Mouse (Mus musculus) T-helper 1 cell (primary cell): ENCODE measurements around the gene Smim24.

ENCODE experiments used
- in situ Hi-C: fragments of 300-600 bp; cut with MboI, MseI; formaldehyde crosslinking; loops from one replicate; pipeline ENCODE4 v1.15.1; 2025; ENCODE audit warnings: high pct_unique_total_duplicates

The Smim24 gene

DNA sequence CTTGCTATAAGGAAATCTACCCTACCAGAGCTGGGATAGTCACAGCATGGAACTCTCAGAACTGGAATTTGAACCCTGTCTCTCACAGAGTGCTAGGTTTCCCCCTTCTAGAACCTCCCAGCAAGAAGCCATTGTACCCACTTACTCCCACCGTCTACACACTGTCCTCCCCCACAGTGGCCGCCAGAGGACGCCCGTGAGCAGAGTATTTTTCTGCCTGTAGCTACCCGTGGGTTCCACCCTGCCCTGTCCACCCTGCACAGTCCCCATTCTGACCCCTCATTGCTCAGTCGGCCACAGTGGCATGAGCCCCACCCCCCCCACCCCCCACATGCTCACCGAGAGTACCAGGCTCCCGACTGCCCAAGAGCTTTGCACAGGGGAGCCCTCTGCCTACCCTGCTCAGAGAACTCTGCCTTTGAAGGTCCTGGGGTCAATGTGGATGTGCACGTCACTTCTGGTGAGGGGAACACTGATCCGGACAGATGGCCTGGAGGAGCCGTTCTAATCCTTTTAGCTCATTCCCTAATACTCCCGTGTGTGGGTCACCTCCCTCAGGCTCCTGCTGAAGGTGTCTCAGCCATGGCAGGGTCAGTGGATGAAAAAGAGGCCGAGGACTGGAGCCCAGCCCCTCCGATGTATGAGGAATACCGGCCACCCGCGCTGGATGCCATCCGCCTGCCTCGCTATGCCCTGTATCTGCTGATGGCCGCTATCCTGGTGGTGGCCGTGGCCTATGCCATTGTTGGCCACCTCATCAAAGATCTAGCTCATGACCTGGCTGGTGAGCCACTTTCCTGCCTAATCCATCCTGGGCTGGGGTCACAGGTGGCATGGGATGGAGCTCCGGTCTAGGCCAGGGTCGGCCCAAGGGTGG lies 2.8 kb upstream of the Smim24 start:
- in situ Hi-C loops: loop anchor here (5.0 to 10.0 kb wide), 2 partner anchors 65 to 142 kb away; partner anchors contain the start of gene Nfic

DNA sequence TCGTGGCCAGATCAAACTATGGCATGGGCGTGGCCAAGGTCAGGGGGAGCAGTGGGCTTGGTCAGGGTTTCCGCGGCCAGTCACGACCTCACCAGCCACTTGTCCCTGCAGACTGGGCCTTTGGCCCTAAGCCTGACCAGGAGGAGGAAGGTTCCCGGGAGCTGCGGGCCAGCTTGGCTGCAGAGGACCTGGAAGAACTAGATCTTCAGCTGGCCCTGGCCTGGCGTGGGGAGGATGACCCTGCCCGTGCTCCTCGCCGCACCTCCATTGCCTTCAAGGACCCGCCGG lies 2.2 kb upstream of the Smim24 start:
- in situ Hi-C loops: loop anchor here (5.0 to 10.0 kb wide), 2 partner anchors 64 to 142 kb away; partner anchors contain the start of gene Nfic

DNA sequence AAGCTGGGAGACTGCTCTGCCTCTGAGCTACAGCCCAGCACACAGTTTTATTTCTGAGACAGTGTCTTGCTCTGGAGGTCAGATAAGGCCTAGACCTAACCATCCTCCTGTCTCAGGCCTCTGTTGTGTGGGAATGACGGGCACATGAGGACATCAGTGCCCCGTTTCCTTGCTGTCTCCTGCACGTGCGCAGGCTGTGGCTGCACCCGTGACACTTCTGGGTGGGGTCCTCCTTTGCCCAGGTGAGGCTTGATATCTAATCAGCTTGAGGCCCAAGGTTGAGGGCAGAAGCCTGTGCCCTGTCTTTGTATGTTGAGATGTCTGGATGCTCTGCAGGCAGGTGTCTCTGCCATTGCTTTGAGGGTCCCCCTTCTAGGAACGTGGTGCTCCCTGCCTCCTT lies 581 bp upstream of the Smim24 start:
- in situ Hi-C loops: loop anchor here (5.0 to 10.0 kb wide), 2 partner anchors 63 to 140 kb away; partner anchors contain the start of gene Nfic

DNA sequence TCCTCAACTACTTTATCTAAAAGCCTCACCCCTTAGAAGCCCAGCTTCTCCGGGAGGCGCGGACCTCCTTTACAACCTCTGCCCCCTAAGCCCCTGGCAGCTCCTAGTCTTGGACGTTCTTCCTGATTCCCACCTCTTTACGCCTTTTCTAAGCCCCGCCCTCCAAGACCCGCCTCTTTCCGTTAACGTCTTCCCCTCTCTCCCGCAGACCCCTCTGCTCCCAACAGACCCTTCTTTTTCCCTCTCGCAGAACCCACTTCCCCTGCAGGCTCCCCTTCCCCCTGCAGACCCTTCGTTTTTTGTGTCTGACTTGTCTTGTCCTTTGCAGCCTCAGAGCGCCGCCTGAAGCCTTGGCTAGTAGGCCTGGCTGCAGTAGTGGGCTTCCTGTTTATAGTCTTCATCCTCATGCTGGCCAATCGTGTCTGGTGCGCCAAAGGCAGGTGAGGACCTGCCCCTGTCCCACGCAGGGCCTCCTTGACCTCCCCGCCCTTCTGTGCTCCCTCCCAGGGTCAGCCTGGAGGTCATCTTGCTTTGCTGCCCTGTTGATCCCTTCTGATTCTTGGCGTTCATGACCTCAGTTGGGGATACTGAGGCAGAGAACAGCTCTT lies 709 bp downstream of the Smim24 start:
- in situ Hi-C loops: loop anchor here (5.0 to 10.0 kb wide), 2 partner anchors 61 to 139 kb away; partner anchors contain the start of gene Nfic

DNA sequence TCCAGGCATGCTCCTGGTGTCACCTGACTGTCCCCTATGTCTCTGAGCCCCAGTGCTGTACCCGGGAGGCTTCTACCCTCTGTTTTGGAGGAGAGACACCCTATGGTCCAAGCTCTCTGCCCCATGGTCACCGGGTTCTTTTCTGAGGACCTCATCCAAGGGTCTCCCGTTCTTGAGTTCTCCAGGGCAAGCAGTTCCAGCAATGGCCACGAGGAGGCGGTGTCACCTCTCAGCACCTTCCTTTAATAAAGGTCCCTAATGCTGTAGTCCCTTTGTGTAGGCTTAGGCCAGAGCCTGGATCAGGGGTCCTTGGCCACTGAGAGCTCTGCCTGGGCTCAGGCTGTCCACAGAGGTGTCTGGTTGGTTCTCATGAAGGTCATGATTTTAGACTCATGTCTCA lies 2.3 kb downstream of the Smim24 start:
- in situ Hi-C loops: loop anchor here (10.0 kb wide), 1 partner anchor 60 kb away; the partner anchor contains the start of gene Nfic

- in situ Hi-C loops: loop anchor here (10.0 kb wide), 1 partner anchor 59 kb away; the partner anchor contains the start of gene Nfic
Observed at GRCm38 (mm10) chr10:81395865-81396264, 3.0 kb downstream of the Smim24 start.

DNA sequence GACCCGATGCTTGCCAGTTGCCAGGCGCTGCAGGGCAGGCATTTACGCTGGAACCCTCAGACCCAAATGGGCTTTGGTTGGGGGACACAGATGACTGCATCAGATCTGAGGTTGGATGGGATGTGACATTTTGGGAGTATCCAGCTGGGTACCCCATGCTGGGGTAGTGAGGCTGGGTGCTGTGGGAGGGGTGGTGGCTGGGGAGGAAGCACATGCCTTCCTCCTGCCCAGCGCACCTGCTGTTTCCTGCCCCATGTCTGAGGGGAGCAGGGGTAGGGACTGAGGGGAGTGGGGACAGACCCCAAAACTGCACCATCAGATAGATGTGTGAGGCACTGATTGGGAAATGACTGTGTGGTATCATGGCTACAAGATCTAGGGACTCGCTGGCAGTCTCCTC lies 3.9 kb downstream of the Smim24 start:
- in situ Hi-C loops: loop anchor here (10.0 kb wide), 1 partner anchor 58 kb away; the partner anchor contains the start of gene Nfic

- in situ Hi-C loops: loop anchor here (10.0 kb wide), 1 partner anchor 56 kb away; the partner anchor contains the start of gene Nfic
Observed at GRCm38 (mm10) chr10:81399296-81399695, 6.4 kb downstream of the Smim24 start.

DNA sequence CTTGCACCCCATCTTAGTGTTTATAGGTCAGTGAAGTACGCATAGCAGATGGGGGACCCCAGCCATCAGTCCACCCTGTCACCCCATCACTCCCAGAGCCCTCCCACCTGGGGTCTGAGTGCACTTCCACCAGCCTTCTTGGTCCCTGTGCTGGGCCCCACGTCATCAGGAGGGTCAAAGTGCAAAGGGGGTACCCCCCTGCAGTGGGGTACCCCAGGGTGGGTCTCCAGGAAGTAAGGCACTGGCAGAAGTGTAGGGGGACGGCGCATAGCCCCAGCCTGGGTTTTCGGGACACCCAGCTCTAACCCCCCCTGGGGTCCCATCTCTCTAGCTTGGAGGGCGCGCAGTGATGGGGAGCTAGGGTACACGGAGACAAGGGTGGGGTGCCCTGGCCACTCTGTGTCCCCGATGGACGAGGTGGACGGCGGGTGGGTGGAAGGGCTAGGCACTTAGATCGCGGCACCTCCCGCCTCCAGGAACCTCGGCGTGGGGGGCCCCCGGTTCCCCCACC lies 7.0 kb downstream of the Smim24 start:
- in situ Hi-C loops: loop anchor here (10.0 kb wide), 1 partner anchor 55 kb away; the partner anchor contains the start of gene Nfic

DNA sequence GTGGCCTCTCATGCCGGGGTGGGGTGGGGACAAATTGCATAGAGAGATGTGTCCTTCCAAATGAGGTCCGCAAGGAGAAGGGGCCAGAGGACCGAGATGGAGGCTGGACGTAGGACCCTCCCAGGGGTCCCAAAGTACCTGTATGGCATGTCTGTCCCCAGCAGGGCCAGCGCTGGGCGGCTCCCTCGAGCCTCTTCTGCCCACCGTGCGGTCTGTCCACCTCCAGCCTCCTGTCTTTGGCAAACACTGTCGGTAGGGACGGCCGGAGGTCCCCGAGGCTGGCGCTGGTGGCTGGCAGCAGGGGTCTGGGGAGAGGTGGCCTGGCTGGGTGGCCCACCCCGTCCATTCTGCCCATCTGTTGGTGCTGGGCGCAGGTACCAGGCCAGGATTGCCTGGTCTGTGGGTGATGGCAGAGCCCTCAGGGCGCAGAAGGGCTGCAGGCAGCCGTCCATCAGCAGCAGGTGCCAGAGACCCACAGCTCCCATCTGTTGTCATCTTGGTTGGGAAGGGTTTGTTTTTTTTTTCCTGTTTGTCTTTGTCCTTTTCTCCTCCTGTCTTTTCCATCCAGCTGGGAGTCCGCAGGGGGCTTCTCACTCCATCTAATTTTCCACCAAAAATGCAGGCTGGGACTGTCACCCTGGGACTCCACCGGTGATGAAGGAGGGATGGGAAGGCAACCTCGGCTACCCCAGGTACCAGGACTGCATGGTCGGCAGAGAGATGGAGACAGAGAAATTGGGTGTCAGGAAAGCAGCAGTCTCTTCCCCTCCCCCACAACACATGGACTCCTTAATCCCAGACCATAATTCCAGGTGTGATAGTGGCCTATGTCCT lies 7.7 kb downstream of the Smim24 start:
- in situ Hi-C loops: no loop called here

DNA sequence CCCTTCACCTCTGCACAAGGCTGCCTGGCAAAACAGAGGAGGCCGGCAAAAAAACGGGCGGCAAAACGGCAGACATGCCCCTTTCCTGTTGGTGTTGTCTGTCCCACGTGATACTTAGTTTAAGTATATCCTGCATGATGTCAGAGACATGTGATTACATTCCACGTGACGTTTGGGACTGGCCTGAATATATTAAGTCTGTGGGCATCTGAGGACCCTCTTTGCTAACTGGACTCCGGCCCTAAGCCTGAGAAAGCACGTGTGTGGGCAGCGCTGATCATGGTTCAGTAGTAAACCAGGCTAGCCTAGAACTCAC lies 8.3 kb downstream of the Smim24 start:
- in situ Hi-C loops: no loop called here

DNA sequence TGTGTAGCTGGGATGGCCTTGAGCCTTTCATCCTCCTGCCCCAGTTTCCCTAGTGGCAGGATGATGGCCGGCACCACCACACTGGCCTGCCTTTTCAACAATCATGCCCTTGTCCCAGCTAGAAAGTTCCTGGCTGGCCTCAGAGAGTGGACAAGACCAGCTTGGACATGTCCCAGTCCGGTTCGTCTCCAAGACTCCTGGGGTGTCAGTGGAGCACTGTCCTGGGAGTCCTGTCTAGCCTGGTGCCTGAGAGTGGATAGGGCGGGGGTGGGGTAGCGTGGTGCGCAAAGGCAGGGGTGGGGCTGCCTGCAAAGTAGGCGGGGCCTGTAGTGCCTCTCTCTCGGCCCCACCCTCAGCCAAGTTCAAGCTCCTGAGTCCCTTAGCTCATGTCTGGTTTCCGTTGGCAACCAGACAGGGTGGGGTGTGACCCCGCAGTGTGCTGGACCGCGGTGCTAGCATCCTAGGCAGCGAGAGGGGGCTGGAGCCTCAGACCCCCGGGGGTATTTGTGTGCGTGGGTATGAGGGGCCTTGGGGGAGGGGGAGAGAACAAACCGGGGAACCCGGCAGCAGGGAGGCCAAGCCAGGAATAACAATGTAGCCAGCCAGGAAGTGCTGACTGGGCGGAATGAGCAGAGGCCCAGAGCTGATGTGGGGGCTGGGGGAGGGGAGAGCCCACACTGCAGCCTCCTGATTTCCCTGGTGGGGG lies 8.8 kb downstream of the Smim24 start:
- in situ Hi-C loops: no loop called here

DNA sequence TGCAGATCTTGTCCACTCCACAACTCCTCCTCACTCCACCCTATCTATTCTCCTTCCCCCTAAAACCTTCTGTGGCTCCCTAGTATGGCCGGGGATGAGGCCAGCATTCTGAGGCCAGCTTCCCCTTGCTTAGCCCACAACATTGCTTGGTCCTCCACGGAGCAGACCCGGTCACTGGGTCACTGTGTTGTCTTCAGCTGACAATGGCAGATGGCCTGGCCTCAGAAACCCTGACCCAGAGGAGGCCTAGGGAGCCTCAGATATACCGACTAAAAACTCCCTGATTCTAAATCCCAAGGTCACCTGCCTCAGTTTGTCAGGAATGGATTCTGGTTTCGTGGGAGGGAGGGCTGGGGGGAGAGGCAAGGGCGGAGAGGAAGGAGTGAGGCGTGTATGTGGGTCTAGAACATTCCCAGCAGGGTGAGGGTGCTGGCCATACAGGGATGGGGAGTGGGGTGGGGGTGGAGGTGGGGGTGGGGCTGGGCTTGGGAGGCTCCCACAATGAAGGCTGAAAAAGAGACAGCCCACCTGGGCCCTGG lies 9.4 kb downstream of the Smim24 start:
- in situ Hi-C loops: no loop called here

GRCm38 (mm10) chr10:81403511-81403910 lies 10.7 kb downstream of the Smim24 start:
- in situ Hi-C loops: no loop called here

GRCm38 (mm10) chr10:81404082-81404481 lies 11.2 kb downstream of the Smim24 start:
- in situ Hi-C loops: no loop called here

DNA sequence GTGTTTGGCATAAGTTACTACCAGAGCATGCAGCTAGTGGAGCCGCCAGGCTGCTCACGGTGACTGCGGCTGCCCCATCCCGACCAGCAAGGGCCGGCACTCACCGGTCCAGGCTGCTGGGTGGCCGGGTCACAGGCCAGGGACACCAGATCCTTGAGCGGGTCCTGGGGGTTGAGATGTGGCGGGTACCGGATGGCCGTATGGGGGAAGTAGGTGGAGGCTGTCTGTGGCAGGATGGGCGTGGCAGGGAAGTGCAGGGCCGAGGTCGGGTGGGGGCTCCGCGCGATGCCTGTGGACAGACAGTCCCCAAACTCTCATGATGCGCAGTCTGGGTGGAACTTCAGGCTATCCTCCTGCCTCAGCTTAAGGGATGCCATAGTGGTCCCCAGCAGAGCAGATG lies 11.9 kb downstream of the Smim24 start:
- in situ Hi-C loops: no loop called here

DNA sequence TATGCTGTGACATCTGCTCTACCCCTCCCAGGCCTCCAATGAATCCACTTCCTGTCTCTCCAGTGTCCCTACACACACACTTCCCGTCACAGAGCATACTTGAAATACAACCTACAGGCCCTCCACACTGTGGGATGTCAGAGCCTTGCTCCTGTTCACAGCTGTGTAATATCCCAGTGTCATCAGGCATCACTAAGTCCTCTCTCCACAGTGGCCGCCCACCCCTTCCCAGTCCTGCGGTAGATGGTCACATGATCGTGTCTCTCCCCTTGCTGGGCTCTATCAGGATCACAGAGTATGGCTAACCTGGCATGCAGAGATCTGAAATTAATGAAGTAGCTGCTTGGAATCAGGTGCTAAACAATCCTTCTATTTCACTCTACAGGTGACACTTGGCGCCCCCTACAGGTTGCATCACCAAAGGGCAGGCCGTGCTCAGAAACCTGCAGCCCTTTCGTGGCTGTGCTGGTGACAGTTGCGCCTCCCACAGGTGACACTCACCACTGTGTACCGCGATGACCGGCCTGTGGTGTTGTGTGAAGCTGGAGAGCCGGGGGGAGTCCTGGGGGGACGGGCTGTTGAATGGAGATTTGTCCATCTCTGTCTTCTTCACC lies 12.8 kb downstream of the Smim24 start:
- in situ Hi-C loops: no loop called here

- in situ Hi-C loops: no loop called here
Observed at GRCm38 (mm10) chr10:81406504-81407440, 13.9 kb downstream of the Smim24 start.
